Mouse (Mus musculus) lung, postnatal 0 days (tissue): ENCODE results near the gene Asb5. TPM values are rescaled to one million over a fixed set of nuclear protein-coding genes. Genes with fewer than 3 reads are reported as not detected.
A peak's percentile ranks its signal among the peaks of the same experiment; 100 is the strongest.

Source experiments
- ATAC-seq: fragments of 200-750 bp; cut with Nextera tagmentation; 2 replicates; pipeline ENCODE4 v1.8.0; 2017; ENCODE audit warnings: moderate library complexity
- DNase-seq: peaks from one replicate; pipeline ENCODE4 v3.0.0-alpha.2; 2016; ENCODE audit warnings: low spot score
- H3K27ac ChIP-seq: fragments of 300-500 bp; sonication (generic); 2 replicates; pipeline ENCODE4 v1.5.1; 2014; ENCODE audit warnings: antibody characterized with exemption, mild to moderate bottlenecking, low read length, mixed read lengths
- H3K27me3 ChIP-seq: fragments of 300-500 bp; sonication (generic); replicated peaks from 2 replicates; pipeline ENCODE4 v1.6.1; 2014; ENCODE audit warnings: low read length, mixed read lengths; ENCODE audit not compliant: insufficient read depth
- H3K36me3 ChIP-seq: fragments of 300-500 bp; sonication (generic); 2 replicates; pipeline ENCODE4 v1.6.1; 2014; ENCODE audit warnings: low read length, mixed read lengths; ENCODE audit not compliant: insufficient read depth
- H3K4me1 ChIP-seq: fragments of 300-500 bp; sonication (generic); 2 replicates; pipeline ENCODE4 v1.6.1; 2014; ENCODE audit warnings: antibody characterized with exemption, low read depth, low read length, mixed read lengths; ENCODE audit not compliant: insufficient read depth
- H3K4me2 ChIP-seq: fragments of 300-500 bp; sonication (generic); replicated peaks from 2 replicates; pipeline ENCODE4 v1.6.1; 2014; ENCODE audit warnings: low read depth, mild to moderate bottlenecking, low read length, moderate library complexity, mixed read lengths
- H3K4me3 ChIP-seq: fragments of 300-500 bp; sonication (generic); 2 replicates; pipeline ENCODE4 v1.5.1; 2014; ENCODE audit warnings: low read depth, low read length
- H3K9ac ChIP-seq: fragments of 300-500 bp; sonication (generic); replicated peaks from 2 replicates; pipeline ENCODE4 v1.6.1; 2014; ENCODE audit warnings: low read depth, mild to moderate bottlenecking
- H3K9me3 ChIP-seq: fragments of 300-500 bp; sonication (generic); 2 replicates; pipeline ENCODE4 v1.6.1; 2016; ENCODE audit warnings: low read length, mixed read lengths
- CTCF ChIP-seq: IDR thresholded peaks from 2 replicates; pipeline ENCODE4 v1.5.1; 2016; ENCODE audit warnings: antibody characterized with exemption, mild to moderate bottlenecking
- EP300 ChIP-seq: IDR thresholded peaks from 2 replicates; pipeline ENCODE4 v1.6.1; 2016; ENCODE audit warnings: antibody characterized with exemption, mild to moderate bottlenecking, control low read depth
- WGBS: fragments of 180-500 bp; shearing (Covaris S2); extraction: QIAGEN DNeasy Blood & Tissue Kit; methylation state at CpG from one replicate; pipeline ENCODE4 v1.1.7; 2014; 5-methylcytosine and 5-hydroxymethylcytosine counted together
- polyA plus RNA-seq: library from polyadenylated mRNA; unstranded; fragments of >200 nt; fragmentation: Nextera tagmentation; extraction: Ambion mirVana; gene quantifications from 2 replicates; pipeline ENCODE4 v1.2.1, GENCODE M21; 2015

The Asb5 gene
- polyA plus RNA-seq, 1 experiment from 2014 or later: 3.8 TPM

- 76% methylated on average over 2 of the region's 2 CpGs for WGBS
- Histone ChIP-seq H3K9me3 (no peaks in the 10 kb centered on the region), H3K36me3 (no peaks in the 10 kb centered on the region), H3K4me1 (no peaks in the 10 kb centered on the region), H3K9ac (no peak overlapping the region), H3K4me2 (no peak overlapping the region), H3K4me3 (no peak overlapping the region), H3K27me3 (no peaks in the 10 kb centered on the region), H3K27ac (no peak overlapping the region)
- no peak for DNase-seq
- TF ChIP-seq EP300 (no peak), CTCF (no peak)
- ATAC-seq: no peak
These were observed 25.5 kb downstream of the Asb5 start for GRCm38 (mm10) chr8:54554921-54555320.

DNA sequence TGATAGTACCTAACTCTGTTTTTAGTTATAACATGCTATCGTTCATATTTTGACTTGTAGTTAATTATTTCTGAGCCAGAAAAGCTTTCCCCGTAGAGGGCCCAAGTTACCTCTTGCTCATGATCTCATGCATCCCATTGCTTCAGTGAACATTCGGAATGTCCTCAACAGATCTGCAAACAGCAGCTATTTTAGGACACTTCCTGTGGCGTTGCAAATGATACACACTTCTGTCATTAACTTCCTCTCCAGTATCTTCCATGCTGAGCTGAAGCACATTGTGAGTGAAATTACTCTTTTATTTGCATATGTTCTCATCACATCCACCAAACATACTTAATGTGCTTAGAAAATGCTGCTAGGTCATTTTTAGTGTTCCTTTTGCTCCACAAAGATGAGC lies 32.8 kb downstream of the Asb5 start:
- ATAC-seq (peak; percentile 46), DNase-seq (peak; percentile 18)
- TF ChIP-seq CTCF: no peak
- no peak for TF ChIP-seq EP300
- peaks cover 3% of the 10 kb centered on the region; the same call in 1 of the 2 replicates for H3K4me1 ChIP-seq
- H3K27ac ChIP-seq: no peak overlapping the region
- H3K27me3 ChIP-seq: no peaks in the 10 kb centered on the region
- no peak overlapping the region for H3K9ac ChIP-seq
- H3K4me3 ChIP-seq: no peak overlapping the region
- 27% methylated on average over 4 of the region's 4 CpGs for WGBS
- no peaks in the 10 kb centered on the region for H3K36me3 ChIP-seq
- H3K9me3 ChIP-seq: no peaks in the 10 kb centered on the region
- H3K4me2 ChIP-seq: no peak overlapping the region

DNA sequence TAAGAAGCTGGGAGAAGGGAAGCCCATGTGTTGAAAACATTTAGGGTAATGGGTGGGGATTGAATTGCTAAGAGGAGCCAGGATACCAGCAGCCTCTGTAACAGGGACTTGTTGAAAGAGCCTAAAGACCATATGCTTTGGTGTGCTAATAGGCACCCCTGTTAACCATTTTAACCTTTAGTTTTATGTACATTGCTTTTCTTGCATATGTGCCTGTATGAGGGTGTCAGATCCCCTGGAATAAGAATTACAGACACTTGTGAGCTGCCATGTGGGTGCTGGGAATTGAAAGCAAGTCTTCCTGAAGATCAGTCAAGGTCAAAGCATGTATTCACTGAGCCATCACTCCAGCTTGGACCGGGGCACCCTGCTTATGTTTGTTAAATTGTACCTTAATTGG lies 35.8 kb downstream of the Asb5 start:
- Histone ChIP-seq H3K27me3 (no peaks in the 10 kb centered on the region), H3K27ac (no peak overlapping the region), H3K4me1 (peaks cover 3% of the 10 kb centered on the region; the same call in 1 of the 2 replicates), H3K9me3 (no peaks in the 10 kb centered on the region), H3K9ac (no peak overlapping the region), H3K4me2 (no peak overlapping the region), H3K4me3 (no peak overlapping the region), H3K36me3 (no peaks in the 10 kb centered on the region)
- TF ChIP-seq EP300 (no peak), CTCF (no peak)
- ATAC-seq: no peak
- 68% methylated on average over 1 of the region's 1 CpGs for WGBS
- DNase-seq: no peak

GRCm38 (mm10) chr8:54565603-54566260 lies 36.4 kb downstream of the Asb5 start:
- no peaks in the 10 kb centered on the region for H3K36me3 ChIP-seq
- TF ChIP-seq EP300 (no peak), CTCF (no peak)
- WGBS: 88% methylated on average over 7 of the region's 7 CpGs
- ATAC-seq: no peak
- H3K27me3 ChIP-seq: no peaks in the 10 kb centered on the region
- DNase-seq: no peak
- H3K4me1 ChIP-seq: peaks cover 3% of the 10 kb centered on the region; the same call in 1 of the 2 replicates
- no peak overlapping the region for H3K4me3 ChIP-seq
- H3K27ac ChIP-seq: no peak overlapping the region
- no peak overlapping the region for H3K9ac ChIP-seq
- no peaks in the 10 kb centered on the region for H3K9me3 ChIP-seq
- no peak overlapping the region for H3K4me2 ChIP-seq

DNA sequence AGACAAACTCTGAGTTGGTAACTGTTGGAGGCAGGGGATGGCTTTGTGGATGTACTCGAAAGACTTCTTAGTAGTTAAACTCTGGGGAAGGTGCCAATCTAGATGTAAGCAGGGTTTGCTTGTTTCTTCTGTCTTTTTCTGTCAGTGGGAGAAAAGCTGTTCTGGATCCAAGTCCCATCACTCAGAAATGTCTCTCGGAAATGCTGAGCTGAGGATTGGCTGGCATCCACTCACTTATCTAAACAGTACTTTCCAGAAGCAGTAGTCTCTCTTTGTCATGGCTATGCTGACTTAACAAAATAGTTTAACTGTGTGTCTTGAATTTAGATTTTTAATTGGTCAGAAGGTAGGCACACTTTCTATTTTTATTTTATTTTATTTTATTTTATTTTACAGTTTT lies 37.8 kb downstream of the Asb5 start:
- no peak overlapping the region for H3K4me3 ChIP-seq
- DNase-seq (peak; percentile 22), ATAC-seq (no peak)
- H3K27ac ChIP-seq: no peak overlapping the region
- no peaks in the 10 kb centered on the region for H3K27me3 ChIP-seq
- WGBS: 30% methylated on average over 2 of the region's 2 CpGs
- H3K4me2 ChIP-seq: no peak overlapping the region
- no peaks in the 10 kb centered on the region for H3K9me3 ChIP-seq
- H3K9ac ChIP-seq: no peak overlapping the region
- H3K36me3 ChIP-seq: no peaks in the 10 kb centered on the region
- TF ChIP-seq CTCF (no peak), EP300 (no peak)
- H3K4me1 ChIP-seq: no peaks in the 10 kb centered on the region

DNA sequence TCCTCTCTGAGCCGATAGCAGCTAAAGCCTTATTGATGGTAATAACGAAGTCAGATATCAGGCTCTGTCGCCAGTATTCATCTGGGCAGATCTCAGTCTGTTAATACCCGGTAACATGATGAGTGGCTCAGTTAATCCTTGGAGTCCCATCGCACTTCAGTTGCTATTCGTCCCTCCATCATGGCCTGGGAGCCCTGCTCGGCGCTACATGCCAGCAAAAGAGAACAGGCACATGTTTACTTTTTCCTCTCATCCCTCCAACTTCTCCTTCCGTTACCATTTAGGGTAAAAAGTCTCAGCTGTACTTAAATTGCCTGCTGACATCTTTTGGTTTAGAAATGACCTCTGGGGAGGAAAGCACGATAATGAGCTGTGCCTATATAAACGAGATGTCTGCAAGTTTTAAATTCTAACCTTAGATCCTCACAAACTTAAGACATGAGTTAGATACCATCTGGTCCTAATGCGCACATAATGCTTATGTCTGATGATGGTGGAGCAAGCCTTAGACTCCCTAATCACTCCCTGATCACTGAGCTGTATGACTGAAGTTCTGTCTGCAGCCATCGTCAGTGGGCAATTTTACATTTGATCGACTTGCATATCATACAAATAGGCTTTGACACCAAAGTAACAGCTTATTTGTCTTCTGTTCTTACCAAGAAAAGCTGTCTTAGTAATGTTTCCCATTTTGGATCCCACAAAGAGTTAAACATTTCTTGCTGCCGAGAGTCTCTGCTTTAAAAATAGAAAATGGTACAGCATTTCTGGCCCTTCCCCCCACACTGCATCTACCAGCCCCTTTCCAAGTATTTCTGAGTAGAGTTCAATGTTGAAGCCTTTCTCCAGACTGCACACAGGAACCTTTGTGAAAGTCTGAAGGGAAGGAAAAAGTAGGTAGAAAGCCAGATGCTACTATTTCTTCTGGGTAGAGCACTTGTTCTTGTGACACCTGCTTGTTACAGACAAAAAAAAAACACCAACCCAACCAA lies 41.5 kb downstream of the Asb5 start:
- Histone ChIP-seq H3K27ac (no peak overlapping the region), H3K4me1 (no peaks in the 10 kb centered on the region), H3K27me3 (no peaks in the 10 kb centered on the region), H3K4me3 (no peak overlapping the region), H3K9ac (no peak overlapping the region), H3K9me3 (no peaks in the 10 kb centered on the region), H3K4me2 (no peak overlapping the region), H3K36me3 (no peaks in the 10 kb centered on the region)
- ATAC-seq (peak; percentile 41; the same call in 1 of the 2 replicates), DNase-seq (peak; percentile 34)
- TF ChIP-seq CTCF (no peak), EP300 (no peak)
- WGBS: 41% methylated on average over 15 of the region's 15 CpGs
